Mouse (Mus musculus) spleen, adult 2 months (tissue): ENCODE data around the gene Asb6. TPM values are rescaled to one million over a fixed set of nuclear protein-coding genes. Genes with fewer than 3 reads are reported as not detected.
A peak's percentile ranks its signal among the peaks of the same experiment; 100 is the strongest.

Source experiments
- DNase-seq, 2 experiments: peaks; one replicate each; pipeline versions ENCODE4 v3.0.0 to v3.0.0-alpha.2; 2012 to 2021; ENCODE audit warnings: low spot score in 2 of 2, low read depth in 1 of 2
- H3K27ac ChIP-seq: fragments of 200-500 bp; 2 replicates; pipeline ENCODE4 v1.5.1; 2012; ENCODE audit warnings: low read length, inconsistent platforms; ENCODE audit not compliant: insufficient read depth
- H3K27me3 ChIP-seq: fragments of 200-500 bp; 2 replicates; pipeline ENCODE4 v1.6.1; 2012; ENCODE audit warnings: mild to moderate bottlenecking, moderate library complexity, low read length, inconsistent platforms; ENCODE audit not compliant: control insufficient read depth, insufficient read depth
- H3K36me3 ChIP-seq: fragments of 200-500 bp; 2 replicates; pipeline ENCODE4 v1.6.1; 2012; ENCODE audit warnings: mild to moderate bottlenecking, low read length, inconsistent platforms; ENCODE audit not compliant: control insufficient read depth, insufficient read depth
- H3K4me1 ChIP-seq: fragments of 200-500 bp; 2 replicates; pipeline ENCODE4 v1.6.1; 2011; ENCODE audit warnings: inconsistent platforms; ENCODE audit not compliant: control insufficient read depth, insufficient read depth, insufficient read length
- H3K4me3 ChIP-seq: fragments of 200-500 bp; 2 replicates; pipeline ENCODE4 v1.5.1; 2011; ENCODE audit warnings: mild to moderate bottlenecking, inconsistent platforms; ENCODE audit not compliant: insufficient read depth, insufficient read length; ENCODE audit errors: extremely low read depth
- CTCF ChIP-seq: fragments of 200-500 bp; IDR thresholded peaks from 2 replicates; pipeline ENCODE4 v1.5.1; 2011; ENCODE audit warnings: mild to moderate bottlenecking, inconsistent platforms; ENCODE audit not compliant: insufficient read depth, insufficient read length, insufficient replicate concordance; ENCODE audit errors: extremely low read depth
- POLR2A ChIP-seq: fragments of 200-500 bp; IDR thresholded peaks from 2 replicates; pipeline ENCODE4 v1.6.1; 2011; ENCODE audit warnings: low read depth, low read length, inconsistent platforms
- WGBS: fragments of 180-500 bp; shearing (Covaris S2); methylation state at CpG from one replicate; pipeline ENCODE4 v1.1.7; 2018; 5-methylcytosine and 5-hydroxymethylcytosine counted together
- polyA plus RNA-seq: library from polyadenylated mRNA; depleted of rRNA; stranded (reverse); fragments of >200 nt; gene quantifications from 2 replicates; pipeline ENCODE4 v1.2.3, GENCODE M21; 2012; rRNA removed

Gene Asb6
- polyA plus RNA-seq, 1 experiment = 51.5 TPM

DNA sequence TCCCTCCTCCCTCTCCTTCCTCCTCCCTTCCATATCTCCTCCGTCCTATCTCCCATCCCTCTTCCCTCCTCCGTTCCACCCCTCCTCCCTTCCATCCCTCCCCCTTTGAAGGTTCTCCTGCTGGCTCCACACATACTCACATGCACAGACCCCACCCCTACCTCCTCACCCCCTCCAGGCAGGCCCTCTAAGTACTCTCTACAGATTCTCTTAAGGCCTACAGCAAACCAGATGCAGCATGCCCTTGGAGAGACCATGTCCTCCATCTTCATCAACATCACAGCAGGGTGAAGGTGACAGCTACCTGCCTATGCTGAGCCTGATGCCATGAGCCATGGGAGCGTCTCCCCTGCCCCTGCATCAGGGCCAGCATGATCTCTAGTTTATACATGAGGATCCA lies 52.9 kb downstream of the Asb6 start:
- Histone ChIP-seq H3K4me3 (no peak overlapping the region), H3K4me1 (no peaks in the 10 kb centered on the region), H3K27me3 (no peaks in the 10 kb centered on the region), H3K36me3 (no peaks in the 10 kb centered on the region), H3K27ac (no peak overlapping the region)
- DNase-seq = no peak
- TF ChIP-seq POLR2A (no peak), CTCF (no peak)
- 90% methylated on average over 3 of the region's 3 CpGs for WGBS

DNA sequence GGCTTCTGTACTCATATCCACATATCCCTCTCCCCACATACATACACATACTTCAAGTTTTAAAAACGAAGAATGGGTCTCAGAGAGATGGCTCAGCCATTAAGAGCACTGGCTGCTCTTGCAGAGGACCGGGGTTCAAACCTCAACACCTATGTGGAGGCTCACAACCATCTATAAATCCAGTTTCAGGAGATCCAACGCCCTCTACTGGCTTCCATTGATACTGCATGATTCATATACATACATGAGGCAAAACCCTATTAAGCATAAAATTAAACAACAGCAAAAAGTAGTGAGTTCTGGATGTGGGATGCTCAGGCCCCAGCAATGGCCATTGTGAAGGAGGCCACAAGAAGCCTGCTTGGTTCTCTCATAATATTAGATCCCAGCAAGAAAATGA lies 54.2 kb downstream of the Asb6 start:
- Histone ChIP-seq H3K27me3 (peaks cover 7% of the 10 kb centered on the region; the same call in 1 of the 2 replicates), H3K27ac (no peak overlapping the region), H3K4me1 (no peaks in the 10 kb centered on the region; the same call in 1 of the 2 replicates), H3K4me3 (no peak overlapping the region), H3K36me3 (no peaks in the 10 kb centered on the region)
- TF ChIP-seq CTCF = no peak
- no peak for TF ChIP-seq POLR2A
- WGBS = 56% methylated on average over 3 of the region's 3 CpGs
- no peak for DNase-seq

DNA sequence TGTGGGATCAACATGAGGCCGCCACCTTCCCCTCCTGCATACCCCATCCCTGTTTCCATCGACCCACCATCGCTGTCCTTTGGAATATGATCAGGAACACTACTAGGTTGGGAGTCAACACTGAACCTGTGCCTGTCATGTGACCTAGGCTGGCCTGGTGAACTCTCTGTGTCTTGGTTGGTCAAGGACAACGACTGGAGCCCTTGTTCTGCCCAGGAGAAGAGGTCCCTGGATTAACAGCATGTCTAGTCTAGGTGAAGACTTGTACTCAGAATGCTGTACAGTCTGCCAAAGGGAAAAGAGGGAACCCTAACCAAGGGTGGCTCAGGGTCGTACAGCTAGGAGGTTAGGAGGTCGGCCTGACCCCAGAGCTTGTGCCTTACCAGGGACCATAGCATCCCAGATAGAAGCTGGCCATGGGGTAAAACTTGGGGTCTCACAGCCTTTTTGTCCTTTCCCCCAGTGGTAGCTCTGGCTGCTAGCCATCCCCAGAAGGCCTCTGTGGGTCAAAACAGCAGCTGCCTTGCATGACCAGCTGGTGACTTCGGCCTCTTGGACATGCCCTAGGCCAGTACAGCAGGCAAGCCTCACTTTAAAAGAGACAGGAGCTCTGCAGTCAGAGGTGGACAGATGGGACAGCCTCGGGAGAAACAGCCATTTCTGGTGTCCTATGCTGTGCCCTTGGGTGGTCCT lies 56.7 kb downstream of the Asb6 start:
- 82% methylated on average over 8 of the region's 8 CpGs for WGBS
- no peaks in the 10 kb centered on the region for H3K36me3 ChIP-seq
- H3K4me1 ChIP-seq = no peaks in the 10 kb centered on the region; the same call in 1 of the 2 replicates
- peaks cover 7% of the 10 kb centered on the region; the same call in 1 of the 2 replicates for H3K27me3 ChIP-seq
- peak overlapping the region; percentile 69 for H3K27ac ChIP-seq
- DNase-seq = no peak
- TF ChIP-seq POLR2A (no peak), CTCF (no peak)
- H3K4me3 ChIP-seq = no peak overlapping the region

Other genes with a start within 250 kb of the Asb6 start
- gene Cstad, start 235.3 kb downstream of the Asb6 start, polyA plus RNA-seq = 0.85 and 1.5 TPM in 2 replicates
- gene 1700001O22Rik, start 26.7 kb downstream of the Asb6 start, polyA plus RNA-seq = 0.46 and 0.67 TPM in 2 replicates
- 16.6 and 21.7 TPM in 2 replicates for gene Ntmt1, start 22.5 kb downstream of the Asb6 start, polyA plus RNA-seq
- gene Prrx2, start 4.6 kb upstream of the Asb6 start, polyA plus RNA-seq = 14.7 and 16.8 TPM in 2 replicates
- gene Ptges, start 99.5 kb upstream of the Asb6 start, polyA plus RNA-seq = 14.3 and 16.0 TPM in 2 replicates
- 18.9 and 23.6 TPM in 2 replicates for gene Tor1b, start 122.6 kb upstream of the Asb6 start, polyA plus RNA-seq
- 31.3 and 40.2 TPM in 2 replicates for gene Tor1a, start 137.6 kb upstream of the Asb6 start, polyA plus RNA-seq
- 14.5 and 16.7 TPM in 2 replicates for gene BC005624, start 151.9 kb upstream of the Asb6 start, polyA plus RNA-seq
- gene Usp20, start 151.9 kb upstream of the Asb6 start, polyA plus RNA-seq = 9.8 and 11.5 TPM in 2 replicates